Mouse (Mus musculus) cortical plate, adult 2 months (tissue): Measurements from ENCODE around the gene Fnd3c2. TPM values are rescaled to one million over a fixed set of nuclear protein-coding genes. Genes with fewer than 3 reads are reported as not detected.
A peak's percentile ranks its signal among the peaks of the same experiment; 100 is the strongest.

Source experiments
- H3K27ac ChIP-seq: fragments of 200-500 bp; 2 replicates; pipeline ENCODE4 v1.5.1; 2012; ENCODE audit warnings: low read length, control low read depth, inconsistent platforms; ENCODE audit not compliant: insufficient read depth
- H3K4me1 ChIP-seq: fragments of 200-500 bp; 2 replicates; pipeline ENCODE4 v1.6.1; 2011; ENCODE audit warnings: low read length; ENCODE audit not compliant: control insufficient read depth, insufficient read depth
- H3K4me3 ChIP-seq: fragments of 200-500 bp; 2 replicates; pipeline ENCODE4 v1.5.1; 2011; ENCODE audit warnings: mild to moderate bottlenecking, low read length, control low read depth; ENCODE audit not compliant: insufficient read depth
- CTCF ChIP-seq: fragments of 200-500 bp; IDR thresholded peaks from 2 replicates; pipeline ENCODE4 v1.5.1; 2011; ENCODE audit warnings: mild to moderate bottlenecking, control low read depth, low read length; ENCODE audit not compliant: insufficient read depth; ENCODE audit errors: extremely low read depth
- POLR2A ChIP-seq: fragments of 200-500 bp; IDR thresholded peaks from 2 replicates; pipeline ENCODE4 v1.6.1; 2011; ENCODE audit warnings: mild to moderate bottlenecking, low read length, control low read depth; ENCODE audit not compliant: insufficient read depth; ENCODE audit errors: extremely low read depth
- polyA plus RNA-seq: library from polyadenylated mRNA; depleted of rRNA; stranded (reverse); fragments of >200 nt; gene quantifications from 2 replicates; pipeline ENCODE4 v1.2.3, GENCODE M21; 2012; rRNA removed

The Fnd3c2 gene
- polyA plus RNA-seq, 1 experiment = not detected

- Histone ChIP-seq H3K27ac (peak overlapping the region; percentile 82), H3K4me1 (peaks cover 3% of the 10 kb centered on the region; the same call in 1 of the 2 replicates), H3K4me3 (peak overlapping the region; percentile 88)
- TF ChIP-seq POLR2A (no peak), CTCF (no peak)
Measured at GRCm38 (mm10) chrX:106187737-106188136, 67.4 kb downstream of the Fnd3c2 start.

DNA sequence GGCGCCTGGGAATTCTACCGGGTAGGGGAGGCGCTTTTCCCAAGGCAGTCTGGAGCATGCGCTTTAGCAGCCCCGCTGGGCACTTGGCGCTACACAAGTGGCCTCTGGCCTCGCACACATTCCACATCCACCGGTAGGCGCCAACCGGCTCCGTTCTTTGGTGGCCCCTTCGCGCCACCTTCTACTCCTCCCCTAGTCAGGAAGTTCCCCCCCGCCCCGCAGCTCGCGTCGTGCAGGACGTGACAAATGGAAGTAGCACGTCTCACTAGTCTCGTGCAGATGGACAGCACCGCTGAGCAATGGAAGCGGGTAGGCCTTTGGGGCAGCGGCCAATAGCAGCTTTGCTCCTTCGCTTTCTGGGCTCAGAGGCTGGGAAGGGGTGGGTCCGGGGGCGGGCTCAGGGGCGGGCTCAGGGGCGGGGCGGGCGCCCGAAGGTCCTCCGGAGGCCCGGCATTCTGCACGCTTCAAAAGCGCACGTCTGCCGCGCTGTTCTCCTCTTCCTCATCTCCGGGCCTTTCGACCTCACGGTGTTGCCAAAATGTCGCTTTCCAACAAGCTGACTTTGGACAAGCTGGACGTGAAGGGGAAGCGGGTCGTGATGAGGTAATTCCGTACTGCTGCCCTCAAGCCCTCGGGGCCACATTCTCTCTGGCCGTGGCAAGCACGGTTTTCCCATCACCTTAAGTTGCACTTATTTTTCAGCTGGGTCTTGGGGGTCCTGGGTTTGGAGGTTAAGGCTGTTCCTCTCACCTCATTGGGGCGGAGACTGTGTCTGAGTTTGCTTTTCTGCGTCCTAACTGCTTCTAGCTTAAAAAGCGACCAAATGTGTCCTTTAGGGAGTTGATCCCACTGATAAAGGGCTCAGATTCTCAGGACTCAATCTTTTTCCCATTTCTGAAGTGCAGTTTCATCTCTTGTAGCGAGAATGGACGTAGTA, 68.2 kb downstream of the Fnd3c2 start, which contains the start of gene Pgk1:
Gene Pgk1 (plus strand): TSS at position 388 of the 937 bp plus-strand sequence.
- Histone ChIP-seq H3K4me1 (peaks cover 3% of the 10 kb centered on the region; the same call in 1 of the 2 replicates), H3K27ac (peak within 1 kb of the TSS; percentile 82), H3K4me3 (peak within 1 kb of the TSS; percentile 88)
- TF ChIP-seq POLR2A (peak; percentile 54; the same call in 1 of the 2 replicates), CTCF (no peak)

GRCm38 (mm10) chrX:106185706-106186105, 69.5 kb downstream of the Fnd3c2 start:
- Histone ChIP-seq H3K4me3 (no peak overlapping the region), H3K4me1 (peaks cover 3% of the 10 kb centered on the region; the same call in 1 of the 2 replicates), H3K27ac (no peak overlapping the region)
- TF ChIP-seq POLR2A (no peak), CTCF (no peak)

Other genes starting within 250 kb of the Fnd3c2 start
- 7.3 and 9.1 TPM in 2 replicates for gene Magt1, start 243.5 kb downstream of the Fnd3c2 start, polyA plus RNA-seq
- 394 and 420 TPM in 2 replicates for gene Cox7b, start 239.7 kb downstream of the Fnd3c2 start, polyA plus RNA-seq
- 2.6 and 2.8 TPM in 2 replicates for gene Atp7a, start 228.1 kb downstream of the Fnd3c2 start, polyA plus RNA-seq
- gene Tlr13, start 112.2 kb downstream of the Fnd3c2 start, polyA plus RNA-seq = 1.2 and 1.3 TPM in 2 replicates
- gene Pgk1, start 68.3 kb downstream of the Fnd3c2 start, polyA plus RNA-seq = 468 and 503 TPM in 2 replicates
- gene Taf9b, start 34.2 kb downstream of the Fnd3c2 start, polyA plus RNA-seq = 26.6 and 29.2 TPM in 2 replicates
- not detected in 2 replicates for gene Fndc3c1, start 230.0 kb upstream of the Fnd3c2 start, polyA plus RNA-seq